Mouse (Mus musculus): ENCODE data around the gene Scube2. TPM values are rescaled to one million over a fixed set of nuclear protein-coding genes. Genes with fewer than 3 reads are reported as not detected.
A peak's percentile ranks its signal among the peaks of the same experiment; 100 is the strongest.

The Scube2 gene
- total RNA-seq, 2 experiments from 2014 or later: 1.4 to 3.5 TPM

- Histone ChIP-seq H3K27ac (no peak overlapping the region), H3K4me3 (no peak overlapping the region)
- DNase-seq: no peak
- no peak for TF ChIP-seq CTCF (IDR thresholded peaks at IDR 0.05)
- intact Hi-C loops (cut with DNase I): no loop called here
These were observed 10.1 kb upstream of the Scube2 start for GRCm38 (mm10) chr7:109875598-109875997.

DNA sequence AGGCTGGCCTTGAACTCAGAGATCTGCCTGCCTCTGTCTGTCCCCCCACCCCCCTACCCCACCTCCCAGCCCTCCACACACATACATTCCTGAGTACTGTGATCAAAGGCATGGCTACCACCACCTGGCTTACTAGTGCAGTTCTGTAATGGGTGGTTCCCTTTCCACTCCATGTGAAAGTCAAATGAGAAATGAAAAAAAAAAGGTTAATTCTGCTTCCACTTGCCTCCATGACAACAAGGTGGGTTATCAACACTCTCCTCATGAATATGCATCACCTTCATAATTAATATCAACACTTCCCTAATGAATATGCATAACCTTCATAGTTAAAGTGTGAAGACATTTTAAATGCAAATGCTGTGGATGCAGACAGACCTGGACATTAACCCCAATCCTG, 9.6 kb upstream of the Scube2 start:
- Histone ChIP-seq H3K4me3 (no peak overlapping the region), H3K27ac (no peak overlapping the region)
- intact Hi-C loops (cut with DNase I): no loop called here
- DNase-seq: no peak
- TF ChIP-seq CTCF (IDR thresholded peaks at IDR 0.05): no peak

GRCm38 (mm10) chr7:109873170-109873569, 7.7 kb upstream of the Scube2 start:
- Histone ChIP-seq H3K27ac (no peak overlapping the region), H3K4me3 (no peak overlapping the region)
- no peak for TF ChIP-seq CTCF (IDR thresholded peaks at IDR 0.05)
- no peak for DNase-seq
- intact Hi-C loops (cut with DNase I): no loop called here

DNA sequence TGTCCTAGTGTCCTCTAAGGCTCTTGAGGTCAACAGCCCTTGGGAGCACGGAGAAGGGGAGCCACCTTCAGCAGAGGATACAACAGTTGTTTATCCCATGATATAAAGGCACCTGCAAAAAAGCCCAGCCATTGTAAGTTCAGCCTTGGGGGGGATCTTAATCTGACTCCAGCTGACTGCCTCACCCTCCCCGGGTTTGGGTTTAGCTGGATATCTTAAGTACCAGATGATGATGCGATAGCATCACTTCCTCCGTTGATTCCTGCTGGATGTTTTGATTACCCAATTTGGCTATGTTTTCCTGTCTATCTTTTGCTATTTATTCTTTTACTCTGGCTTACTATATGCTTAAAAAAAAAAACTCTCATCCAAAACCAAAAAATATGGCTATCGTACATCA, 5.8 kb upstream of the Scube2 start:
- DNase-seq: no peak
- intact Hi-C loops (cut with DNase I): no loop called here
- TF ChIP-seq CTCF (IDR thresholded peaks at IDR 0.05): no peak
- no peak overlapping the region for H3K27ac ChIP-seq
- no peak overlapping the region for H3K4me3 ChIP-seq

GRCm38 (mm10) chr7:109868498-109868897, 3.0 kb upstream of the Scube2 start:
- no peak for TF ChIP-seq CTCF (IDR thresholded peaks at IDR 0.05)
- intact Hi-C loops (cut with DNase I): no loop called here

GRCm38 (mm10) chr7:109866643-109867042, 1.2 kb upstream of the Scube2 start:
- H3K4me3 ChIP-seq: no peak overlapping the region
- no peak for TF ChIP-seq CTCF (IDR thresholded peaks at IDR 0.05)
- DNase-seq: no peak
- intact Hi-C loops (cut with DNase I): no loop called here
- H3K27ac ChIP-seq: no peak overlapping the region

More at GRCm38 (mm10) chr7:109868498-109868897, 3.0 kb upstream of the Scube2 start:
- Histone ChIP-seq H3K4me3 (no peak overlapping the region), H3K27ac (no peak overlapping the region)
- no peak for DNase-seq

- no peak for TF ChIP-seq CTCF (IDR thresholded peaks at IDR 0.05)
- Histone ChIP-seq H3K27ac (no peak overlapping the region), H3K4me3 (no peak overlapping the region)
- intact Hi-C loops (cut with DNase I): no loop called here
- DNase-seq: no peak
These were observed 1.9 kb downstream of the Scube2 start for GRCm38 (mm10) chr7:109863561-109863960.

- intact Hi-C loops (cut with DNase I): no loop called here
- Histone ChIP-seq H3K27ac (no peak overlapping the region), H3K4me3 (no peak overlapping the region)
- TF ChIP-seq CTCF (IDR thresholded peaks at IDR 0.05): no peak
- DNase-seq: no peak
These were observed 5.3 kb downstream of the Scube2 start for GRCm38 (mm10) chr7:109860162-109860561.

DNA sequence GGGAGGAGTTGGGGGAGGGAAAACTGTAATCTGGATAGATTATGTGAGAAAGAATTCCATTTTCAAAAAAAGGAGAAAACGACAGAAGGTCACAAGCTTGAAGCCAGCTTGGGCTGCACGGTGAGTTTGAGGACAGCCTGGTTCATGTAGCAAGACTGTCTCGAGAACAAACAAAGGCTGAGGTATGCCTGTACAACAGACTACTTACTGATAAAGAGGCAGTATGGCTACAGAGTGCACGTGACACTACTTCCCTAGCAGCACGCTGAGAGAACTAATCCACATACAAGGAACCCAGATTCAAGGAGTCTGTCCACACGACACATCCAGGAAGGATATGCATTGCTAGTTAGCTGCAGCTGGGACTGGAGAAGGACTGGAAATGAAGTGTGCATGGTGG, 6.1 kb downstream of the Scube2 start:
- Histone ChIP-seq H3K27ac (no peak overlapping the region), H3K4me3 (no peak overlapping the region)
- intact Hi-C loops (cut with DNase I): no loop called here
- TF ChIP-seq CTCF (IDR thresholded peaks at IDR 0.05): no peak
- DNase-seq: no peak

DNA sequence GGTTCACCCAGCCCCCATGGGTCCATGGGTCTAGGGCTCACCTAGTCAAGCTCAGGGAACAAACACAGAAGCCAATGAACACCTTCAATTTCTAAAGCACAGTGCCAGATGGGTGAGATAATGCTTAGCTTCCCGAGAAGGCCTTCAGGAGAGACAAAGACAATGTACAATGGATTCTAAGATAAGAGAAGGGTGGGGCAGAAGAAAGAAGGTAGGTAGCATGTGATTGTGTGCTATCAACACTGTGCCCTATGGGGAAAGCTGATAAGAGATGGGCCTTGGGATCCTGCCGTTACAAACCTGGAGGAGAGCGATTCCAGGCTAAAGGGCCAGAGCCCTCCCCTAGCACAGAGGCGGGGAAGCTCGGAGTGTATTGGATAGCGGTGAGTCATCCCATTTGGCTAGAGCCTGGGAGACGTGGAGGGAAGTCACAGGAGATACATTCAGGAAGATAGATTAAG, 12.7 kb downstream of the Scube2 start:
- H3K27ac ChIP-seq: peak overlapping the region; percentile 41; the same call in 1 of the 2 replicates
- intact Hi-C loops (cut with DNase I): no loop called here
- peak; percentile 42 for DNase-seq
- no peak overlapping the region for H3K4me3 ChIP-seq
- TF ChIP-seq CTCF (IDR thresholded peaks at IDR 0.05): no peak

GRCm38 (mm10) chr7:109852017-109852416, 13.5 kb downstream of the Scube2 start:
- TF ChIP-seq CTCF (IDR thresholded peaks at IDR 0.05): no peak
- H3K27ac ChIP-seq: no peak overlapping the region
- DNase-seq: no peak
- intact Hi-C loops (cut with DNase I): no loop called here
- H3K4me3 ChIP-seq: no peak overlapping the region

- intact Hi-C loops (cut with DNase I): no loop called here
- TF ChIP-seq CTCF (IDR thresholded peaks at IDR 0.05): no peak
- no peak for DNase-seq
- H3K4me3 ChIP-seq: no peak overlapping the region
- no peak overlapping the region for H3K27ac ChIP-seq
These were observed 14.9 kb downstream of the Scube2 start for GRCm38 (mm10) chr7:109850531-109850930.

DNA sequence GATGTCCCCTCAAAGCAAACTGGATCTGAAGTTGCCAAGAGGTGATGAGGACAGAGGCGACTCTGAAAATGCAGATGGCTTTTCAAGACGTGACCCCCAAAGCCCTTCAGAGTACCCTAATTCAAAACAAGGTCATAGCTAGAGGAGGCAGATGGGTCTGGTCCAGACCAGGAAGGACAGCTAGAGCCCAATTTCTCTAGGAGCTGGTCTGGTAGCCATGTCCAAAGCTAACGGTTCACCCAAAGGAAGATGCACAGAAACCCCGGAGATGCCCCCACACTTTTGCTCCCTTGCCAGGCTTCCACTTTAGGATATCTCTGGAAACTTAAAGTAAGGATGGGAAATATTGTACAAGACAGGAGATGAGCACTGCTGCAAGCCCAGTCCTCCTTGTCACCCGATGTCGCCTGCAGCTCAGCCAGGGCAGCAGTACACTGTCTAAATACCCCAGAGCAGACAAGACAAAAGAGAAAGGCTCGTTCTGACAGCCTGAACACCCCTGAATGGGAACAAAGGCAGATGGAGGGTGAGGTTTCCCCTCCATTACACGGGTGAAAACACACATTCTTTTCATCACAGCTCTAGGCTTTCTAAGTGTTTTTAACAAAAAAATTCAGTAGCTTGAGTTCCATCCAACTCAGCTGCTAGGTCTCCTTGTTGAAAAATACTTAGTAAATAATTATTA, 15.6 kb downstream of the Scube2 start:
- H3K27ac ChIP-seq: 0 out of 2 replicates have a peak overlapping the region, but pooled peaks have one; percentile 35
- no peak for DNase-seq
- no peak for TF ChIP-seq CTCF (IDR thresholded peaks at IDR 0.05)
- H3K4me3 ChIP-seq: no peak overlapping the region
- intact Hi-C loops (cut with DNase I): no loop called here

Data from gastrocnemius, adult 2 months (tissue).